ENCODE assay signal across 7 mouse cellular contexts in the genomic region with DNA sequence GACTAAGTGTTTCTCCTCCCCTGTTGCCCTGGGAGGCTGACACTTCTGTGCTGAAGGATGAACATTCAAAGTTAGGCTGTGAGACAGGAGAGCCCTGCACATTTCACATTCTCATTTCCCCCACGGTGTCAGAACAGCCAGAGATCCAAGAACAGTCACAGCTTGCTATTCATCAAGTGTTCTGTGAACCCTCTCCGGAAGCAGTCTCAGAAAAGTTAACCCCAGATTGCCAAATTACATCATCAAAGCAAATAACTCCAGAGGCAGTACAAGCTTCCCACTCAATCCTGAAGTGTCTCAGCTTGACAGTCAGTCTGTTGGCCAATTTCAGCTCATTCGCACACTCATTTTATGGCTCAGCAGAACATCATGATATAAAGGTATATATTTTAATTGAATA. TPM values are rescaled to one million over a fixed set of nuclear protein-coding genes. Genes with fewer than 3 reads are reported as not detected.
DNase-seq lines count a peak whose midpoint lies in the region; ATAC-seq lines count a peak whose summit lies in the region.

No protein-coding gene starts in this region.

- H3K27me3 ChIP-seq in kidney, embryonic 15.5 days: no peaks in the 10 kb centered on the region
- H3K27me3 ChIP-seq in liver, embryonic 13.5 days: no peaks in the 10 kb centered on the region
- H3K27me3 ChIP-seq in neural tube, embryonic 12.5 days (replicated peaks): no peaks in the 10 kb centered on the region

- H3K4me3 ChIP-seq in kidney, embryonic 15.5 days (replicated peaks): peak overlapping the region; percentile 43
- peak overlapping the region; percentile 37 for H3K4me3 ChIP-seq in liver, embryonic 13.5 days (replicated peaks)
- no peak overlapping the region for H3K4me3 ChIP-seq in neural tube, embryonic 12.5 days

- no peak overlapping the region for H3K27ac ChIP-seq in kidney, embryonic 15.5 days
- peak overlapping the region; percentile 68; the same call in 1 of the 2 replicates for H3K27ac ChIP-seq in liver, embryonic 13.5 days
- no peak overlapping the region for H3K27ac ChIP-seq in neural tube, embryonic 12.5 days

- H3K9me3 ChIP-seq in kidney, embryonic 15.5 days (replicated peaks): no peaks in the 10 kb centered on the region
- H3K9me3 ChIP-seq in liver, embryonic 13.5 days (replicated peaks): no peaks in the 10 kb centered on the region
- no peaks in the 10 kb centered on the region for H3K9me3 ChIP-seq in neural tube, embryonic 12.5 days

- peak; percentile 20 for DNase-seq in brain, embryonic 18.5 days (ENCODE audit: low read depth, low spot score)
- peak; percentile 58 for DNase-seq in embryo, embryonic 10 days (ENCODE audit: low spot score)
- peak; percentile 66 for DNase-seq in heart, adult 8-10 months (ENCODE audit: low spot score)
- no peak for DNase-seq in liver, embryonic 13.5 days

- WGBS in kidney, embryonic 15.5 days: 2% methylated on average over 3 of the region's 3 CpGs
- 12% methylated on average over 3 of the region's 3 CpGs for WGBS in liver, embryonic 13.5 days (ENCODE audit: insufficient replicate concordance)
- WGBS in neural tube, embryonic 12.5 days: 4% methylated on average over 3 of the region's 3 CpGs

- peak; percentile 67 for ATAC-seq in kidney, embryonic 15.5 days (replicated peaks; ENCODE audit: low FRiP score)
- ATAC-seq in liver, embryonic 13.5 days (ENCODE audit: low read depth): peak; percentile 22; the same call in 1 of the 2 replicates
- peak; percentile 32; the same call in 1 of the 2 replicates for ATAC-seq in neural tube, embryonic 12.5 days (ENCODE audit: low FRiP score, low read depth)
- ATAC-seq in megakaryocyte-erythroid progenitor cell, adult 5-6 weeks (replicated peaks; ENCODE audit: low FRiP score, low TSS enrichment, poor library complexity, severe bottlenecking): no peak

- H3K4me1 ChIP-seq in kidney, embryonic 15.5 days: peaks cover 15% of the 10 kb centered on the region; the same call in 1 of the 2 replicates
- H3K4me1 ChIP-seq in liver, embryonic 13.5 days (replicated peaks): 0 out of 2 replicates have a peak, but pooled peaks cover 2% of the 10 kb centered on the region
- H3K4me1 ChIP-seq in neural tube, embryonic 12.5 days: 0 out of 2 replicates have a peak, but pooled peaks cover 4% of the 10 kb centered on the region

- no peaks in the 10 kb centered on the region for H3K36me3 ChIP-seq in kidney, embryonic 15.5 days
- H3K36me3 ChIP-seq in liver, embryonic 13.5 days: no peaks in the 10 kb centered on the region
- H3K36me3 ChIP-seq in neural tube, embryonic 12.5 days: no peaks in the 10 kb centered on the region

- no peak overlapping the region for H3K9ac ChIP-seq in kidney, embryonic 15.5 days
- peak overlapping the region; percentile 45; the same call in 1 of the 2 replicates for H3K9ac ChIP-seq in liver, embryonic 13.5 days
- H3K9ac ChIP-seq in neural tube, embryonic 12.5 days: no peak overlapping the region

- H3K4me2 ChIP-seq in kidney, embryonic 15.5 days: peak overlapping the region; percentile 70
- no peak overlapping the region for H3K4me2 ChIP-seq in liver, embryonic 13.5 days
- H3K4me2 ChIP-seq in neural tube, embryonic 12.5 days (replicated peaks): peak overlapping the region; percentile 70

RNA-seq across cellular contexts. Expression of gene Abca8b, which starts 0.6 kb away (rescaled TPM):
- total RNA-seq in heart, adult 8-10 months (2022): 10 to 100 TPM in 1 of 4 experiments, 1 to 10 TPM in 3; 6.9 to 10.4 (median 7.9) TPM
- polyA plus RNA-seq in kidney, embryonic 15.5 days (2015; fragmentation: Nextera tagmentation; extraction: Ambion mirVana): 0.47 and 0.63 TPM in 2 replicates
- 3.2 and 4.3 TPM in 2 replicates for polyA plus RNA-seq in liver, embryonic 13.5 days (2015; fragmentation: Nextera tagmentation; extraction: Ambion mirVana)
- 0.60 and 0.80 TPM in 2 replicates for polyA plus RNA-seq in neural tube, embryonic 12.5 days (2016; fragmentation: Nextera tagmentation; extraction: Ambion mirVana)
- total RNA-seq in megakaryocyte-erythroid progenitor cell, adult 5-6 weeks (2014; fragmentation: Nextera tagmentation): not detected in 2 replicates
- not detected in 2 replicates for total RNA-seq in megakaryocyte-erythroid progenitor cell, adult 5-6 weeks (2017)
